Mouse (Mus musculus): ENCODE data around the gene Zfp429. TPM values are rescaled to one million over a fixed set of nuclear protein-coding genes. Genes with fewer than 3 reads are reported as not detected.

The Zfp429 gene
- polyA plus RNA-seq, 1 experiment from 2014 or later: 3.0 TPM

GRCm38 (mm10) chr13:67360131-67360744 is 39.4 kb downstream of the Zfp429 start, which contains the start of the genes Gm28044 and Zfp953:
Gene Gm28044, minus strand, starts transcription at chr13:67360536.
Gene Zfp953, minus strand, starts transcription at chr13:67360605.
- Histone ChIP-seq H3K4me3 (peak within 1 kb of the TSS; percentile 65), H3K9me3 (no peaks in the 10 kb centered on the region), H3K9ac (peak within 1 kb of the TSS; percentile 54), H3K36me3 (no peaks in the 10 kb centered on the region), H3K27ac (no peak within 1 kb of the TSS), H3K4me1 (no peaks in the 10 kb centered on the region), H3K4me2 (replicated peaks) (peak within 1 kb of the TSS; percentile 75), H3K27me3 (replicated peaks) (no peaks in the 10 kb centered on the region)
- under 1% methylated on average over 15 of the region's 15 CpGs for WGBS
- peak; percentile 94 for ATAC-seq (ENCODE audit: low FRiP score, low read depth)

DNA sequence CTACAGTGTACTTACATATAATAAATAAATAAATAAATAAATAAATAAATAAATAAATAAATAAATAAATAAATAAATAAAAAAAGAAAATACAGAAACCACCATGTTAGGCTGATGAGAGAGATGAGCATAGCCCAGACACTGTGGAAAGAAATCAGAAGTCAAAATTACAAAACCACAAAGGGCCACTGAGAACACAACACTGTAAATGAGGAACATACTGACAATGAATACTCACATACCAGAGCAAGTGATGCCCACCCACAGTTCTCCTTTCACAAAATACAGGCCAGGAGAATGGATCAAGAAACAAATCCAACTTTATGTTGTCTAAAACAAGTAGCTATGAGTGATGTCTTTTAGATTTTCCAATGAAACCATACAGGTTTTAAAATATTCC is 47.8 kb downstream of the Zfp429 start:
- no peaks in the 10 kb centered on the region for H3K9me3 ChIP-seq
- H3K4me2 ChIP-seq (replicated peaks): no peak overlapping the region
- H3K27ac ChIP-seq: no peak overlapping the region
- H3K4me1 ChIP-seq: no peaks in the 10 kb centered on the region
- no peak for ATAC-seq (ENCODE audit: low FRiP score, low read depth)
- H3K36me3 ChIP-seq: no peaks in the 10 kb centered on the region
- H3K27me3 ChIP-seq (replicated peaks): no peaks in the 10 kb centered on the region
- H3K4me3 ChIP-seq: no peak overlapping the region
- H3K9ac ChIP-seq: no peak overlapping the region

GRCm38 (mm10) chr13:67343422-67343821 is 56.2 kb downstream of the Zfp429 start:
- no peak for ATAC-seq (ENCODE audit: low FRiP score, low read depth)
- Histone ChIP-seq H3K9ac (no peak overlapping the region), H3K27ac (no peak overlapping the region), H3K4me1 (no peaks in the 10 kb centered on the region), H3K9me3 (no peaks in the 10 kb centered on the region), H3K4me2 (replicated peaks) (no peak overlapping the region), H3K4me3 (no peak overlapping the region), H3K36me3 (no peaks in the 10 kb centered on the region), H3K27me3 (replicated peaks) (no peaks in the 10 kb centered on the region)
- 88% methylated on average over 2 of the region's 2 CpGs for WGBS

Other genes with a start within 250 kb of the Zfp429 start
- 5.4 and 5.5 TPM in 2 replicates for gene Rsl1, start 226.6 kb downstream of the Zfp429 start, polyA plus RNA-seq (2016; fragmentation: Nextera tagmentation; extraction: Ambion mirVana)
- gene Zfp455, start 205.3 kb downstream of the Zfp429 start, polyA plus RNA-seq (2016; fragmentation: Nextera tagmentation; extraction: Ambion mirVana): 1.4 and 2.1 TPM in 2 replicates
- 3.4 and 3.8 TPM in 2 replicates for gene Zfp458, start 121.4 kb downstream of the Zfp429 start, polyA plus RNA-seq (2016; fragmentation: Nextera tagmentation; extraction: Ambion mirVana)
- gene Zfp457, start 93.3 kb downstream of the Zfp429 start, polyA plus RNA-seq (2016; fragmentation: Nextera tagmentation; extraction: Ambion mirVana): 0.68 and 0.91 TPM in 2 replicates
- gene Zfp595, start 67.2 kb downstream of the Zfp429 start, polyA plus RNA-seq (2016; fragmentation: Nextera tagmentation; extraction: Ambion mirVana): 1.7 and 2.0 TPM in 2 replicates
- not detected in 2 replicates for gene Gm28044, start 39.3 kb downstream of the Zfp429 start, polyA plus RNA-seq (2016; fragmentation: Nextera tagmentation; extraction: Ambion mirVana)
- gene Zfp953, start 39.2 kb downstream of the Zfp429 start, polyA plus RNA-seq (2016; fragmentation: Nextera tagmentation; extraction: Ambion mirVana): 0.66 and 0.93 TPM in 2 replicates
- gene Gm28041, start 24.1 kb downstream of the Zfp429 start, polyA plus RNA-seq (2016; fragmentation: Nextera tagmentation; extraction: Ambion mirVana): not detected in 2 replicates
- gene Zfp456, start 24.0 kb downstream of the Zfp429 start, polyA plus RNA-seq (2016; fragmentation: Nextera tagmentation; extraction: Ambion mirVana): 0.82 and 1.1 TPM in 2 replicates
- 0.52 TPM in 2 replicates for gene Zfp459, start 21.6 kb upstream of the Zfp429 start, polyA plus RNA-seq (2016; fragmentation: Nextera tagmentation; extraction: Ambion mirVana)
- 6.7 and 7.0 TPM in 2 replicates for gene Zfp874a, start 51.8 kb upstream of the Zfp429 start, polyA plus RNA-seq (2016; fragmentation: Nextera tagmentation; extraction: Ambion mirVana)
- gene Zfp874b, start 84.4 kb upstream of the Zfp429 start, polyA plus RNA-seq (2016; fragmentation: Nextera tagmentation; extraction: Ambion mirVana): 2.2 TPM in 2 replicates
- gene Zfp58, start 100.7 kb upstream of the Zfp429 start, polyA plus RNA-seq (2016; fragmentation: Nextera tagmentation; extraction: Ambion mirVana): 13.7 and 14.7 TPM in 2 replicates
- not detected in 2 replicates for gene Gm26965, start 126.3 kb upstream of the Zfp429 start, polyA plus RNA-seq (2016; fragmentation: Nextera tagmentation; extraction: Ambion mirVana)
- gene Zfp87, start 126.4 kb upstream of the Zfp429 start, polyA plus RNA-seq (2016; fragmentation: Nextera tagmentation; extraction: Ambion mirVana): 34.9 and 35.9 TPM in 2 replicates
- gene Zfp748, start 154.0 kb upstream of the Zfp429 start, polyA plus RNA-seq (2016; fragmentation: Nextera tagmentation; extraction: Ambion mirVana): 15.5 and 16.6 TPM in 2 replicates
- 3.8 and 4.2 TPM in 2 replicates for gene Zfp729b, start 209.9 kb upstream of the Zfp429 start, polyA plus RNA-seq (2016; fragmentation: Nextera tagmentation; extraction: Ambion mirVana)
- gene Gm49345, start 237.9 kb upstream of the Zfp429 start, polyA plus RNA-seq (2016; fragmentation: Nextera tagmentation; extraction: Ambion mirVana): 0.22 TPM in 1 of 2 replicates, not detected in the other
- gene Zfp729a, start 238.0 kb upstream of the Zfp429 start, polyA plus RNA-seq (2016; fragmentation: Nextera tagmentation; extraction: Ambion mirVana): 2.3 and 2.9 TPM in 2 replicates

Measured in neural tube, embryonic 12.5 days (tissue).